Mouse (Mus musculus): ENCODE data around the gene Gm20532.

Gene Gm20532

GRCm38 (mm10) chr2:26561351-26562016 is 25.0 kb upstream of the Gm20532 start:
- peak; percentile 97 for TF ChIP-seq CTCF (conservative IDR thresholded peaks at IDR 0.05; ENCODE audit: low read length)
- TF ChIP-seq POU5F1 (IDR thresholded peaks at IDR 0.05; ENCODE audit: borderline replicate concordance, low read length) = no peak
- TF ChIP-seq NANOG (IDR thresholded peaks at IDR 0.05; ENCODE audit: borderline replicate concordance, low read length) = no peak
- Histone ChIP-seq H3K27me3 (ENCODE audit: insufficient read depth, low read length) (no peaks in the 10 kb centered on the region; the same call in 1 of the 2 replicates), H3K36me3 (ENCODE audit: insufficient read depth, low read length) (no peaks in the 10 kb centered on the region), H3K4me3 (replicated peaks; ENCODE audit: low read length) (no peak overlapping the region), H3K4me1 (replicated peaks; ENCODE audit: low read depth, low read length) (peaks cover 23% of the 10 kb centered on the region), H3K9me3 (ENCODE audit: low read length) (no peaks in the 10 kb centered on the region)

- Histone ChIP-seq H3K36me3 (ENCODE audit: insufficient read depth, low read length) (no peaks in the 10 kb centered on the region), H3K9me3 (ENCODE audit: low read length) (no peaks in the 10 kb centered on the region), H3K27me3 (ENCODE audit: insufficient read depth, low read length) (no peaks in the 10 kb centered on the region), H3K4me1 (replicated peaks; ENCODE audit: low read depth, low read length) (peaks cover 21% of the 10 kb centered on the region), H3K4me3 (replicated peaks; ENCODE audit: low read length) (no peak overlapping the region)
- TF ChIP-seq POU5F1 (IDR thresholded peaks at IDR 0.05; ENCODE audit: borderline replicate concordance, low read length) (no peak), CTCF (conservative IDR thresholded peaks at IDR 0.05; ENCODE audit: low read length) (0 out of 2 replicates have a peak, but pooled peaks have one; percentile 16)
Observed at GRCm38 (mm10) chr2:26566221-26566620, 20.2 kb upstream of the Gm20532 start.

GRCm38 (mm10) chr2:26570034-26570433 is 16.4 kb upstream of the Gm20532 start:
- TF ChIP-seq POU5F1 (IDR thresholded peaks at IDR 0.05; ENCODE audit: borderline replicate concordance, low read length) (no peak), CTCF (conservative IDR thresholded peaks at IDR 0.05; ENCODE audit: low read length) (peak; percentile 100), NANOG (IDR thresholded peaks at IDR 0.05; ENCODE audit: borderline replicate concordance, low read length) (no peak)
- Histone ChIP-seq H3K4me3 (replicated peaks; ENCODE audit: low read length) (no peak overlapping the region), H3K36me3 (ENCODE audit: insufficient read depth, low read length) (no peaks in the 10 kb centered on the region), H3K9me3 (ENCODE audit: low read length) (no peaks in the 10 kb centered on the region), H3K27me3 (ENCODE audit: insufficient read depth, low read length) (no peaks in the 10 kb centered on the region), H3K4me1 (replicated peaks; ENCODE audit: low read depth, low read length) (peaks cover 30% of the 10 kb centered on the region)

GRCm38 (mm10) chr2:26571400-26571799 is 15.0 kb upstream of the Gm20532 start:
- Histone ChIP-seq H3K4me1 (replicated peaks; ENCODE audit: low read depth, low read length) (peaks cover 40% of the 10 kb centered on the region), H3K4me3 (replicated peaks; ENCODE audit: low read length) (peak overlapping the region; percentile 39; the same call in 1 of the 2 replicates), H3K36me3 (ENCODE audit: insufficient read depth, low read length) (no peaks in the 10 kb centered on the region), H3K9me3 (ENCODE audit: low read length) (no peaks in the 10 kb centered on the region), H3K27me3 (ENCODE audit: insufficient read depth, low read length) (no peaks in the 10 kb centered on the region)
- TF ChIP-seq NANOG (IDR thresholded peaks at IDR 0.05; ENCODE audit: borderline replicate concordance, low read length) (no peak), POU5F1 (IDR thresholded peaks at IDR 0.05; ENCODE audit: borderline replicate concordance, low read length) (no peak), CTCF (conservative IDR thresholded peaks at IDR 0.05; ENCODE audit: low read length) (no peak)

DNA sequence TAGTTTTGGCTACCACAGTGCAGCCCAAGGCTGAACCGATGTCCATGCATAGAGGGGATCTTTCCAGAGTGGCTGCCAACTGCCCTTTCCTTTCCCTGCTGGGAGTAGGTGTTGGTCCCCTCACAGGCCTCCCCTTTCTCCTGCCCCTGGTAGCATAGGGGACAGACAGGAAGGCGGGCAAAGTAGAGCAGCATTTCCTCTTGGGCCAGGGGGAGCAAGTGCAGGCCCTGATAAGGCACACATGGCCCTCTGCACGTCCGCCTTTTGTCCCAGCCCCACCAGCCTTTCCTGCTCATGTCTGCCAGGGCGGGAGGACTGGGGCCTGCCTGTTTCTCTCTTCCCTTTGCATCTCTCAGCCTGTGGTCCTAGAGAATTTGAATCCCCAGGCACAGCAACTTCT is 14.6 kb upstream of the Gm20532 start:
- Histone ChIP-seq H3K36me3 (ENCODE audit: insufficient read depth, low read length) (no peaks in the 10 kb centered on the region), H3K9me3 (ENCODE audit: low read length) (no peaks in the 10 kb centered on the region), H3K27me3 (ENCODE audit: insufficient read depth, low read length) (no peaks in the 10 kb centered on the region), H3K4me3 (replicated peaks; ENCODE audit: low read length) (peak overlapping the region; percentile 39), H3K4me1 (replicated peaks; ENCODE audit: low read depth, low read length) (peaks cover 44% of the 10 kb centered on the region)
- TF ChIP-seq NANOG (IDR thresholded peaks at IDR 0.05; ENCODE audit: borderline replicate concordance, low read length) (no peak), CTCF (conservative IDR thresholded peaks at IDR 0.05; ENCODE audit: low read length) (no peak), POU5F1 (IDR thresholded peaks at IDR 0.05; ENCODE audit: borderline replicate concordance, low read length) (no peak)

DNA sequence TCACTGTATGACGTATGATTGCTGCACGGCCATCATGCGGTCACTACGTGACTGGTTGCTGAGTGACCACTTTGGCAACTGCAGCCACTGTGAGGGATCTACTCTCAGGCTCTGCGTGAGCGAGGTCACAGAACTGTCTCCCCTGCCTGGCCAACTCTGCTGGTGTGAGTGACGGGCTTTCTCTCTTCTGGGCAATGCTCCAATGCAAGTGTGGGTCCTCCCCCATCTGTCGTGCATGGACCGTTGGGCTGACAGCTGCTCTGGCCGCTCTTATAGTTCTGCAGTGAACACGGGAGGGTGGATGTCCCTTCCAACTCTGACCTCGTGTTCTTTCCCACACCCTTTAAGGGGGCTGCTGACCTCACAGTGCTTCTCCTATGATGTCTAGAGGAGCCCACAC is 13.0 kb upstream of the Gm20532 start:
- Histone ChIP-seq H3K36me3 (ENCODE audit: insufficient read depth, low read length) (no peaks in the 10 kb centered on the region), H3K4me3 (replicated peaks; ENCODE audit: low read length) (no peak overlapping the region)

DNA sequence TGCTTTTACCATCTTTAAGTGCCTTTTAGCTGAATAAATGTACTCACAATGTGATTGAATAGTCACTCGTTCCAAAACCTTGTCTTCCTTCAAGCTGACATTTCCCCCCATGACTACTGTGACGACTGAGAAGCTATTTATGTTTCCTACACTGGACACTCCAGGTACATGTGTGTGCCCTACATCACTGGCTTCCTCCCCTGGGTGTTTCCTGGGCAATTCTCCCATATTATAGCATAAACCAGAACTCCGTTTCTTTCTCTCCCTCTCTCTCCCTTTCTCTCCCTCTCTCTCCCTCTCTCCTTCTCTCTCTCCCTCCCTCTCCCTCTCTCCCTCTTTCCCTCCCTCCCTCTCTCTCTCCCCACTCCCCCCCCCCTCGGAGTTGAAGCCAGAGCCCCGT is 12.6 kb upstream of the Gm20532 start:
- peaks cover 64% of the 10 kb centered on the region for H3K4me1 ChIP-seq (replicated peaks; ENCODE audit: low read depth, low read length)
- no peaks in the 10 kb centered on the region for H3K9me3 ChIP-seq (ENCODE audit: low read length)
- TF ChIP-seq POU5F1 (IDR thresholded peaks at IDR 0.05; ENCODE audit: borderline replicate concordance, low read length) (no peak), CTCF (conservative IDR thresholded peaks at IDR 0.05; ENCODE audit: low read length) (no peak), NANOG (IDR thresholded peaks at IDR 0.05; ENCODE audit: borderline replicate concordance, low read length) (no peak)
- H3K36me3 ChIP-seq (ENCODE audit: insufficient read depth, low read length) = no peaks in the 10 kb centered on the region
- no peak overlapping the region for H3K4me3 ChIP-seq (replicated peaks; ENCODE audit: low read length)
- H3K27me3 ChIP-seq (ENCODE audit: insufficient read depth, low read length) = no peaks in the 10 kb centered on the region

More for the DNA sequence above, 13.0 kb upstream of the Gm20532 start:
- Histone ChIP-seq H3K9me3 (ENCODE audit: low read length) (no peaks in the 10 kb centered on the region), H3K4me1 (replicated peaks; ENCODE audit: low read depth, low read length) (peaks cover 60% of the 10 kb centered on the region), H3K27me3 (ENCODE audit: insufficient read depth, low read length) (no peaks in the 10 kb centered on the region)
- TF ChIP-seq CTCF (conservative IDR thresholded peaks at IDR 0.05; ENCODE audit: low read length) = no peak
- no peak for TF ChIP-seq NANOG (IDR thresholded peaks at IDR 0.05; ENCODE audit: borderline replicate concordance, low read length)
- no peak for TF ChIP-seq POU5F1 (IDR thresholded peaks at IDR 0.05; ENCODE audit: borderline replicate concordance, low read length)

- TF ChIP-seq POU5F1 (IDR thresholded peaks at IDR 0.05; ENCODE audit: borderline replicate concordance, low read length) (no peak), NANOG (IDR thresholded peaks at IDR 0.05; ENCODE audit: borderline replicate concordance, low read length) (no peak)
- peaks cover 62% of the 10 kb centered on the region for H3K4me1 ChIP-seq (replicated peaks; ENCODE audit: low read depth, low read length)
- H3K27me3 ChIP-seq (ENCODE audit: insufficient read depth, low read length) = no peaks in the 10 kb centered on the region
- H3K4me3 ChIP-seq (replicated peaks; ENCODE audit: low read length) = no peak overlapping the region
- no peaks in the 10 kb centered on the region for H3K9me3 ChIP-seq (ENCODE audit: low read length)
- no peaks in the 10 kb centered on the region for H3K36me3 ChIP-seq (ENCODE audit: insufficient read depth, low read length)
Observed at GRCm38 (mm10) chr2:26574862-26575261, 11.6 kb upstream of the Gm20532 start.

- Histone ChIP-seq H3K4me3 (replicated peaks; ENCODE audit: low read length) (no peak overlapping the region), H3K9me3 (ENCODE audit: low read length) (no peaks in the 10 kb centered on the region), H3K36me3 (ENCODE audit: insufficient read depth, low read length) (no peaks in the 10 kb centered on the region), H3K4me1 (replicated peaks; ENCODE audit: low read depth, low read length) (peaks cover 57% of the 10 kb centered on the region), H3K27me3 (ENCODE audit: insufficient read depth, low read length) (no peaks in the 10 kb centered on the region)
- TF ChIP-seq POU5F1 (IDR thresholded peaks at IDR 0.05; ENCODE audit: borderline replicate concordance, low read length) = no peak
- TF ChIP-seq CTCF (conservative IDR thresholded peaks at IDR 0.05; ENCODE audit: low read length) = no peak
- TF ChIP-seq NANOG (IDR thresholded peaks at IDR 0.05; ENCODE audit: borderline replicate concordance, low read length) = no peak
Observed at GRCm38 (mm10) chr2:26575378-26575777, 11.1 kb upstream of the Gm20532 start.

All from E14TG2a.4 (cell line).